Mouse (Mus musculus): ENCODE data around the gene H2afv.

Gene H2afv

DNA sequence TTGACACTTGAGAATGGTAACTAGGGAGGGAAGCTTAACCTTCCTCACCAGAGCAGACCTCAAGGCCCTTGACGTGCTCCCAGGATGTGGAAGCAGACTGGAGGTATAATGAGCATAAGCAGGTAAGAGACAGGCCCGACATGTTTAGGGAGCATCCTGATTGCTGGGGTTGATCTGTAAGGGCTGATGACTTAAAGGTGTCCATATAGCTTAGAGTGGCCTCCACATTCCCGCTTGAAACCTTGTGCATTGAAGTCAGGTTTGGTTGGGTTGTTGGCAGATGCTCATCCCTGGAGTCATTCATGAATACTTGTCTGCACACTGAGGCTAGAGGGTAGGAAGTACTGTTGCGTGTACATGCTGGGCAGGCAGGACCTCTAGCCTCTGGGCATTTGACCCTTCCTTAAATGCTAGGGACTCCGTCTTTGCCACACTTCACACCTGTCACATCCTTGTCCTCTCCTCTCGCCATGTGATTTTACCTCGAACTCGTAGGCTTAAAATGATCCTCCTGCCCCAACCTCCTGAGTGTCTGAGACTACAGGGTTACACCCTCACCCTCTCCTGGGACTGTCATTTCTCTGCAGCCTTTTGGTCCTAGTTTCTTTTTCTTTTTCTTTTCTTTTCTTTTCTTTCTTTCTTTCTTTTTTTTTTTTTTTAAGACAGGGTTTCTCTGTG is 53.7 kb downstream of the H2afv start:
- no peak for DNase-seq (ENCODE audit: low spot score in 2 of 2)

DNA sequence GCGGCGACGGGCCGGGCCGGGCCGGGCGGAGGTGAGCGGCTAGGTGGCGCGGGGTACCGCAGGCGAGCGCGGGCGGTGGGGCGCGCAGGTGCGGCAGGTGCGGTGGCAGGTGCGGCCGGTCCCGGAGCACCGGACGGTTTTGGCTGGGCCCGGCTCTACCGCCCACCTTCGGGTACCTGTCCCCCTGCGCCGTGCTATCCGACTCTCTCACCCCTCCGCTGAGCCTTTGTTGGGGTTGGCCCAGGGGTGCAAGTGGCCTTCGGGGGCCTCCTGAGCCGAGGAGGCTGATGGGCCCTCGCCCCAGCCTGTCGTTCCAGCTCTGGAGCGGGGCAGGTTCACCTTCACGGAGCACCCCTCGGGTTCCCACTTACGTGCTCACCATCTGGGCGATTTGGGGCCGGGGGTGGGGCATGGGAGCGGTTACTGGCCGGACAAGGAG is 54.7 kb downstream of the H2afv start:
- DNase-seq (ENCODE audit: low spot score in 2 of 2): peak in 1 of 2 experiments; percentile 38

DNA sequence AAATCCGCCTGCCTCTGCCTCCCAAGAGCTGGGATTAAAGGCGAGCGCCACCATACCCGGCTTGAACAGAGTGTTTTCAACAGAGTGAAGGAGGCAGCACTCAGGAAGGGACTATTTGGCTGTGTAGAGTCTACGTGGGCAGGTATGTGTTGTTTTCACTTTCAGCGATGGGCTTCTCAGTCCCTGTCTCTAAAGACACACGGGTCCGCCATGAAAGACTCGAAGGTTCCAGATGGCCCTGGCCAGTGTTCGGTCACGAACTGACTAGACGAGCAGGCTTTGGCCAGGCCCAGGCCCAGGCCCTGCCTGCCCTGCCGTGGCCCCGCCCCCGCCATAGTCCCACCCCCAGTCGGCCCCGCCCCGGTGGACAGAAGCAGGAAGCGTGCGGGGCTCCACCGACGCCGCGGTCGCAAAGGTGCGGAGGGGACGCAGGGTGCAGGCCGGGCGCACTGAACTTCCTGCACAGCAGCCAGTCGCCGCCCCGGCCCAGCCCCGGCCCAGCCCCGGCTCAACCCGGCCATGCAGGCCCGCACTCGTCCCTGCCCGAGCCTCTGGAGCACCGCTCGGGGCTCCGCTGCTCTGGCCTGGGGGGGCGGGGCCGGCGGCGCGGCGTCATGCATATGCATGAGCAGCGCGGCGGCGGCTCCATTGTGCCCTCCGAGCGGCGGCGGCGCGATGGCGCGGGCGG is 55.4 kb downstream of the H2afv start, which contains the start of gene Zmiz2:
Gene Zmiz2 (plus strand): TSS at position 349 of the 688 bp plus-strand sequence.
- peak; percentile 92 for DNase-seq (ENCODE audit: low spot score in 2 of 2)

DNA sequence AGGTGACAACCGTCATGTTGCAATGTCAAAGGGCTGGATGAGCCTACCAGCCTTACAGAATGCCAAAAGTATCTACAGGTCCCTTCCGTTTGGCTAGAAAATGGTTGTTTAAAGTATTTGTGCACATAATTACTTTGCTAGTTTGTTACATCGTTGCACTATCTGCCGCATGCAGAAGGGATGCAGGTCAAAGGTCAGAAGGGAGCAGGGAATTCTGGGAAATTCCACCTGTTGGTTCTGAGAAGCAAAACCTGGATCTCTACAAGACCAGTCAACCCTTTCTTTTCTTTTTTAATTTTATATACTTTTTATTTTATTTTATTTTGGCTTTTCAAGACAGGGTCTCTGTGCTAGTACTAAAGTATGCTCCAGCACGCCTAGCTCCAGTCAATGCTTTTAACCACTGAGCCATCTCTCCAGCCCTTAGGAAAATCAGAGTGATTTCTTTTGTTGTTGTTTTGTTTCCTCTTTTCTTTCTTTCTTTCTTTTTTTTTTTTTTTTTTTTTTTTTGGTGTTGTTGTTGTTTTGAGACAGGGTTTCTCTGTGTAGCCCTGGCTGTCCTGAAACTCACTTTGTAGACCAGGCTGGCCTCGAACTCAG is 56.0 kb downstream of the H2afv start:
- no peak for DNase-seq (ENCODE audit: low spot score in 2 of 2)

DNA sequence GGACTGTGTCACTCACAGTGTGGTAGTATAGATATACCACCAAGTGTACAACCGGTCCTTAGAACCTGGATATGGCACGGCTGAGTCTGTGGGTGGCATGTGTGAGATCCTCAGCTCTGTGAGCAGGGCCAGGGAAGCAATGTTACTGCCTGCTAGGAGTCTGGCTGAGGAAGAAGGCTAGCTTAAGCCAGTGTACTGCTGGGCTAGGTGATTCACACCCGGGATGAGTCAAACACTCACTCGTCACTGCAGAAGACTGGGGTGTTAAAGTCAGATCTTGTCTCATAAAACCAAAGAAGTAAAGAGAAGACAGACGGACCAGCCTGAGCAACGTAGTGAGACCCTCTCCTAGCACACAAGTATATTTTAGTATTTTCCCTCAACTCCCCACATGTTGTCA is 63.3 kb downstream of the H2afv start:
- no peak for DNase-seq (ENCODE audit: low spot score in 2 of 2)
